Mouse (Mus musculus): ENCODE data around the gene Ulk1. TPM values are rescaled to one million over a fixed set of nuclear protein-coding genes. Genes with fewer than 3 reads are reported as not detected.
"Not testable (repeated sequence)": the region's sequence is repeated elsewhere in the genome, so short reads cannot be mapped to it uniquely, and the experiment has no call there.

Ulk1 gene
- polyA plus RNA-seq, 1 experiment, result 34.6 TPM

GRCm38 (mm10) chr5:110839678-110840365, 29.9 kb upstream of the Ulk1 start, which contains the start of the genes Hscb and Chek2:
Gene Hscb (minus strand): TSS chr5:110839777.
Gene Chek2 (plus strand): TSS chr5:110839979.
- under 1% methylated on average over 41 of the region's 41 CpGs for WGBS

GRCm38 (mm10) chr5:110839038-110839677, 29.3 kb upstream of the Ulk1 start:
- Histone ChIP-seq H3K4me3 (ENCODE audit: low read depth, low read length) (peak overlapping the region; percentile 89), H3K4me1 (ENCODE audit: control insufficient read depth, insufficient read depth, insufficient read length, low read length) (no peaks in the 10 kb centered on the region; the same call in 1 of the 2 replicates), H3K27ac (ENCODE audit: insufficient read depth, low read depth, low read length) (peak overlapping the region; percentile 73), H3K36me3 (ENCODE audit: control insufficient read depth, insufficient read depth, low read length) (peaks cover 1% of the 10 kb centered on the region; the same call in 1 of the 2 replicates), H3K27me3 (ENCODE audit: control insufficient read depth, insufficient read depth, low read length) (no peaks in the 10 kb centered on the region)
- no peak for TF ChIP-seq POLR2A (IDR thresholded peaks at IDR 0.05; ENCODE audit: low read depth, low read length)
- no peak for TF ChIP-seq CTCF (IDR thresholded peaks at IDR 0.05; ENCODE audit: extremely low read depth, insufficient read length, insufficient replicate concordance, low read depth, low read length)
- WGBS, result 3% methylated on average over 28 of the region's 28 CpGs

More at GRCm38 (mm10) chr5:110839678-110840365, 29.9 kb upstream of the Ulk1 start, which contains the start of the genes Hscb and Chek2:
- H3K27ac ChIP-seq (ENCODE audit: insufficient read depth, low read depth, low read length), result peak within 1 kb of the TSS; percentile 73
- peak; percentile 68; the same call in 1 of the 2 replicates for TF ChIP-seq CTCF (IDR thresholded peaks at IDR 0.05; ENCODE audit: extremely low read depth, insufficient read length, insufficient replicate concordance, low read depth, low read length)
- peak; percentile 75 for TF ChIP-seq POLR2A (IDR thresholded peaks at IDR 0.05; ENCODE audit: low read depth, low read length)
- peak within 1 kb of the TSS; percentile 89 for H3K4me3 ChIP-seq (ENCODE audit: low read depth, low read length)
- no peaks in the 10 kb centered on the region for H3K27me3 ChIP-seq (ENCODE audit: control insufficient read depth, insufficient read depth, low read length)
- H3K36me3 ChIP-seq (ENCODE audit: control insufficient read depth, insufficient read depth, low read length), result peaks cover 1% of the 10 kb centered on the region; the same call in 1 of the 2 replicates
- no peaks in the 10 kb centered on the region; the same call in 1 of the 2 replicates for H3K4me1 ChIP-seq (ENCODE audit: control insufficient read depth, insufficient read depth, insufficient read length, low read length)

- H3K4me1 ChIP-seq (ENCODE audit: control insufficient read depth, insufficient read depth, insufficient read length, low read length); H3K4me3 ChIP-seq (ENCODE audit: low read depth, low read length); H3K27ac ChIP-seq (ENCODE audit: insufficient read depth, low read depth, low read length); H3K27me3 ChIP-seq (ENCODE audit: control insufficient read depth, insufficient read depth, low read length); H3K36me3 ChIP-seq (ENCODE audit: control insufficient read depth, insufficient read depth, low read length): not testable (repeated sequence)
- WGBS, result 75% methylated on average over 5 of the region's 5 CpGs
These were observed 28.1 kb upstream of the Ulk1 start for GRCm38 (mm10) chr5:110838016-110838415.

GRCm38 (mm10) chr5:110835959-110836358, 26.1 kb upstream of the Ulk1 start:
- no peaks in the 10 kb centered on the region; the same call in 1 of the 2 replicates for H3K4me1 ChIP-seq (ENCODE audit: control insufficient read depth, insufficient read depth, insufficient read length, low read length)
- TF ChIP-seq POLR2A (IDR thresholded peaks at IDR 0.05; ENCODE audit: low read depth, low read length) (no peak), CTCF (IDR thresholded peaks at IDR 0.05; ENCODE audit: extremely low read depth, insufficient read length, insufficient replicate concordance, low read depth, low read length) (peak; percentile 45; the same call in 1 of the 2 replicates)
- H3K36me3 ChIP-seq (ENCODE audit: control insufficient read depth, insufficient read depth, low read length), result peaks cover 11% of the 10 kb centered on the region; the same call in 1 of the 2 replicates
- no peak overlapping the region for H3K4me3 ChIP-seq (ENCODE audit: low read depth, low read length)
- H3K27me3 ChIP-seq (ENCODE audit: control insufficient read depth, insufficient read depth, low read length), result no peaks in the 10 kb centered on the region
- WGBS, result 14% methylated on average over 3 of the region's 3 CpGs
- no peak overlapping the region for H3K27ac ChIP-seq (ENCODE audit: insufficient read depth, low read depth, low read length)

- Histone ChIP-seq H3K27me3 (ENCODE audit: control insufficient read depth, insufficient read depth, low read length) (no peaks in the 10 kb centered on the region), H3K27ac (ENCODE audit: insufficient read depth, low read depth, low read length) (no peak overlapping the region), H3K4me3 (ENCODE audit: low read depth, low read length) (no peak overlapping the region), H3K4me1 (ENCODE audit: control insufficient read depth, insufficient read depth, insufficient read length, low read length) (peaks cover 7% of the 10 kb centered on the region; the same call in 1 of the 2 replicates), H3K36me3 (ENCODE audit: control insufficient read depth, insufficient read depth, low read length) (peaks cover 12% of the 10 kb centered on the region; the same call in 1 of the 2 replicates)
- WGBS, result 94% methylated on average over 5 of the region's 5 CpGs
- TF ChIP-seq POLR2A (IDR thresholded peaks at IDR 0.05; ENCODE audit: low read depth, low read length) (no peak), CTCF (IDR thresholded peaks at IDR 0.05; ENCODE audit: extremely low read depth, insufficient read length, insufficient replicate concordance, low read depth, low read length) (no peak)
These were observed 21.3 kb upstream of the Ulk1 start for GRCm38 (mm10) chr5:110831036-110831720.

GRCm38 (mm10) chr5:110827576-110827975, 17.7 kb upstream of the Ulk1 start:
- 21% methylated on average over 5 of the region's 5 CpGs for WGBS
- H3K27me3 ChIP-seq (ENCODE audit: control insufficient read depth, insufficient read depth, low read length), result no peaks in the 10 kb centered on the region
- H3K27ac ChIP-seq (ENCODE audit: insufficient read depth, low read depth, low read length), result peak overlapping the region; percentile 25
- H3K4me1 ChIP-seq (ENCODE audit: control insufficient read depth, insufficient read depth, insufficient read length, low read length), result peaks cover 13% of the 10 kb centered on the region; the same call in 1 of the 2 replicates
- no peak overlapping the region for H3K4me3 ChIP-seq (ENCODE audit: low read depth, low read length)
- TF ChIP-seq CTCF (IDR thresholded peaks at IDR 0.05; ENCODE audit: extremely low read depth, insufficient read length, insufficient replicate concordance, low read depth, low read length) (no peak), POLR2A (IDR thresholded peaks at IDR 0.05; ENCODE audit: low read depth, low read length) (no peak)
- H3K36me3 ChIP-seq (ENCODE audit: control insufficient read depth, insufficient read depth, low read length), result peaks cover 2% of the 10 kb centered on the region; the same call in 1 of the 2 replicates

Data from small intestine, adult 2 months (tissue).